Mouse (Mus musculus): ENCODE measurements at regions not wholly inside any gene's neighbourhood (a gene's known extent, or its start where the extent isn't known, plus 50 kb on each side); places are given as distances from the start of the nearest gene placed in this dataset.

- DNase-seq (ENCODE audit: low spot score) (no peak), ATAC-seq (ENCODE audit: insufficient read depth, low read depth) (no peak)
- Histone ChIP-seq H3K4me2 (ENCODE audit: low read depth, low read length) (no peak overlapping the region), H3K36me3 (replicated peaks; ENCODE audit: control insufficient read depth, insufficient read depth, low read length) (no peaks in the 10 kb centered on the region), H3K9ac (replicated peaks; ENCODE audit: low read depth, low read length) (no peak overlapping the region), H3K27ac (ENCODE audit: low read depth) (no peak overlapping the region), H3K9me3 (replicated peaks; ENCODE audit: control insufficient read depth, low read length) (no peaks in the 10 kb centered on the region), H3K4me3 (ENCODE audit: low read depth, low read length) (no peak overlapping the region), H3K4me1 (ENCODE audit: control insufficient read depth, insufficient read depth) (no peaks in the 10 kb centered on the region), H3K27me3 (ENCODE audit: control insufficient read depth, insufficient read depth, low read length) (no peaks in the 10 kb centered on the region)
- 70% methylated on average over 3 of the region's 3 CpGs for WGBS
- no peak for TF ChIP-seq EP300 (IDR thresholded peaks at IDR 0.05; ENCODE audit: low read depth)
- no peak for TF ChIP-seq CTCF (IDR thresholded peaks at IDR 0.05; ENCODE audit: low read depth)
Measured at GRCm38 (mm10) chr7:138639541-138639940, 206.3 kb upstream of the Ppp2r2d start.

DNA sequence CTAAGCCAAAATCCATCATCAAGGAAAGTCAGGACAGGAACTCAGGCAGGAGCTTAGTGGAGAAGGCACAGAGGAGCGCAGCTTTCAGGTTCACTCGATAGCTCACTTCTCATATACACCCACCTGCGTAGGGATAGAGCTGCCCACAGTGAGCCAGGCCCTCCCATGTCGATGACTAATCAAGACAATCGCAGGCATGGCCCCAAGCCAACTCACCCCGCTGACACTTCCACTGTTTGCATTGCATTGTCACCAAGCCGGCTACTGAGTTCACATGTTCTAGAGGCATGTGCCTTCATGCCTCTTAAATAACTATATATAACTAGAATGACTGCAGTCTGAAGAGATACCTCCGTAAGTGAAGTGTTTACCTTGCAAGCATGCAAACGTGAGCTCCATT, 219.8 kb upstream of the Ppp2r2d start:
- WGBS, result 66% methylated on average over 9 of the region's 9 CpGs
- no peaks in the 10 kb centered on the region for H3K9me3 ChIP-seq (replicated peaks; ENCODE audit: control insufficient read depth, low read length)
- H3K4me1 ChIP-seq (ENCODE audit: control insufficient read depth, insufficient read depth), result no peaks in the 10 kb centered on the region
- TF ChIP-seq EP300 (IDR thresholded peaks at IDR 0.05; ENCODE audit: low read depth) (no peak), CTCF (IDR thresholded peaks at IDR 0.05; ENCODE audit: low read depth) (no peak)
- H3K4me3 ChIP-seq (ENCODE audit: low read depth, low read length), result no peak overlapping the region
- no peak overlapping the region for H3K9ac ChIP-seq (replicated peaks; ENCODE audit: low read depth, low read length)
- DNase-seq (ENCODE audit: low spot score) (no peak), ATAC-seq (ENCODE audit: insufficient read depth, low read depth) (no peak)
- H3K27me3 ChIP-seq (ENCODE audit: control insufficient read depth, insufficient read depth, low read length), result no peaks in the 10 kb centered on the region
- H3K36me3 ChIP-seq (replicated peaks; ENCODE audit: control insufficient read depth, insufficient read depth, low read length), result no peaks in the 10 kb centered on the region
- H3K4me2 ChIP-seq (ENCODE audit: low read depth, low read length), result no peak overlapping the region
- H3K27ac ChIP-seq (ENCODE audit: low read depth), result no peak overlapping the region

- no peak for DNase-seq (ENCODE audit: low spot score)
- TF ChIP-seq CTCF (IDR thresholded peaks at IDR 0.05; ENCODE audit: low read depth), result no peak
- TF ChIP-seq EP300 (IDR thresholded peaks at IDR 0.05; ENCODE audit: low read depth), result no peak
- no peak overlapping the region for H3K9ac ChIP-seq (replicated peaks; ENCODE audit: low read depth, low read length)
- 87% methylated on average over 10 of the region's 10 CpGs for WGBS
- H3K36me3 ChIP-seq (replicated peaks; ENCODE audit: control insufficient read depth, insufficient read depth, low read length), result no peaks in the 10 kb centered on the region
- no peak overlapping the region for H3K27ac ChIP-seq (ENCODE audit: low read depth)
- H3K9me3 ChIP-seq (replicated peaks; ENCODE audit: control insufficient read depth, low read length), result no peaks in the 10 kb centered on the region
- H3K27me3 ChIP-seq (ENCODE audit: control insufficient read depth, insufficient read depth, low read length), result no peaks in the 10 kb centered on the region
- ATAC-seq (ENCODE audit: insufficient read depth, low read depth), result no peak
- H3K4me3 ChIP-seq (ENCODE audit: low read depth, low read length), result no peak overlapping the region
- no peak overlapping the region for H3K4me2 ChIP-seq (ENCODE audit: low read depth, low read length)
- H3K4me1 ChIP-seq (ENCODE audit: control insufficient read depth, insufficient read depth), result no peaks in the 10 kb centered on the region
Measured at GRCm38 (mm10) chr7:138620896-138621655, 223.5 kb upstream of the Tcerg1l start.

- H3K4me1 ChIP-seq (ENCODE audit: control insufficient read depth, insufficient read depth), result no peaks in the 10 kb centered on the region
- H3K36me3 ChIP-seq (replicated peaks; ENCODE audit: control insufficient read depth, insufficient read depth, low read length), result no peaks in the 10 kb centered on the region
- WGBS, result 36% methylated on average over 5 of the region's 5 CpGs
- DNase-seq (ENCODE audit: low spot score) (no peak), ATAC-seq (ENCODE audit: insufficient read depth, low read depth) (no peak)
- H3K27me3 ChIP-seq (ENCODE audit: control insufficient read depth, insufficient read depth, low read length), result no peaks in the 10 kb centered on the region
- no peak overlapping the region for H3K4me3 ChIP-seq (ENCODE audit: low read depth, low read length)
- no peak overlapping the region for H3K4me2 ChIP-seq (ENCODE audit: low read depth, low read length)
- no peaks in the 10 kb centered on the region for H3K9me3 ChIP-seq (replicated peaks; ENCODE audit: control insufficient read depth, low read length)
- TF ChIP-seq CTCF (IDR thresholded peaks at IDR 0.05; ENCODE audit: low read depth) (no peak), EP300 (IDR thresholded peaks at IDR 0.05; ENCODE audit: low read depth) (no peak)
- no peak overlapping the region for H3K9ac ChIP-seq (replicated peaks; ENCODE audit: low read depth, low read length)
- no peak overlapping the region for H3K27ac ChIP-seq (ENCODE audit: low read depth)
Measured at GRCm38 (mm10) chr7:138620080-138620684, 222.7 kb upstream of the Tcerg1l start.

- 81% methylated on average over 2 of the region's 2 CpGs for WGBS
- H3K9me3 ChIP-seq (replicated peaks; ENCODE audit: control insufficient read depth, low read length), result no peaks in the 10 kb centered on the region
- ATAC-seq (ENCODE audit: insufficient read depth, low read depth) (no peak), DNase-seq (ENCODE audit: low spot score) (no peak)
- TF ChIP-seq CTCF (IDR thresholded peaks at IDR 0.05; ENCODE audit: low read depth) (no peak), EP300 (IDR thresholded peaks at IDR 0.05; ENCODE audit: low read depth) (no peak)
- H3K27me3 ChIP-seq (ENCODE audit: control insufficient read depth, insufficient read depth, low read length), result no peaks in the 10 kb centered on the region
- H3K36me3 ChIP-seq (replicated peaks; ENCODE audit: control insufficient read depth, insufficient read depth, low read length), result no peaks in the 10 kb centered on the region
- H3K4me1 ChIP-seq (ENCODE audit: control insufficient read depth, insufficient read depth), result no peaks in the 10 kb centered on the region
- no peak overlapping the region for H3K27ac ChIP-seq (ENCODE audit: low read depth)
- no peak overlapping the region for H3K9ac ChIP-seq (replicated peaks; ENCODE audit: low read depth, low read length)
- H3K4me2 ChIP-seq (ENCODE audit: low read depth, low read length), result no peak overlapping the region
- no peak overlapping the region for H3K4me3 ChIP-seq (ENCODE audit: low read depth, low read length)
Measured at GRCm38 (mm10) chr7:138616468-138616867, 218.9 kb upstream of the Tcerg1l start.

All from heart, postnatal 0 days (tissue).